Mouse (Mus musculus): ENCODE results near the gene Rps29. TPM values are rescaled to one million over a fixed set of nuclear protein-coding genes. Genes with fewer than 3 reads are reported as not detected.

Gene Rps29
- polyA plus RNA-seq, 1 experiment from 2014 or later, result 1,279 TPM

DNA sequence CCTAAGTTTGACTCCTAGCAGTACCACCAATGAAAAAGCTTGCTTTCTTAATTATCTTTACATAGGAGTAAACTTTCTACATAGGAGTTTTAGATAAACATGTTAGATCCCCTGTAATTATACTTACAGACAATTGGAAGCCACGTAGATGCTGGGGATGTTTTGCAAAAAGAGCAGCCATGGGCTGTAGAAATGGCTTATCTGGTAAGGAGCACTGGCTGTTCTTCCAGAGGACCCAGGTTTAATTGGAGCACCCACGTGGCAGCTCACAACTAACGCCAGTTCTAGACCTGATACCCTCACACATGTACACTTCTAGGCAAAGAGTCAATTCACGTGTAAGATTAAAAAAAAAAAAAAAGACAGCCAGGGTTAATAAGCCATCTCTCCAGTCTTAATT is 22.8 kb upstream of the Rps29 start:
- Histone ChIP-seq H3K36me3 (replicated peaks; ENCODE audit: insufficient read depth, low read length) (peaks cover 3% of the 10 kb centered on the region), H3K4me3 (ENCODE audit: low read depth, low read length) (no peak overlapping the region), H3K27me3 (ENCODE audit: insufficient read depth, low read length) (no peaks in the 10 kb centered on the region), H3K9me3 (ENCODE audit: low read length) (no peaks in the 10 kb centered on the region), H3K4me1 (ENCODE audit: insufficient read depth) (peaks cover 13% of the 10 kb centered on the region), H3K27ac (ENCODE audit: low read depth) (no peak overlapping the region), H3K9ac (replicated peaks) (no peak overlapping the region), H3K4me2 (ENCODE audit: low read depth, low read length) (no peak overlapping the region)
- DNase-seq, result no peak
- no peak for ATAC-seq
- no peak for TF ChIP-seq CTCF (IDR thresholded peaks at IDR 0.05; ENCODE audit: low read depth)
- TF ChIP-seq EP300 (IDR thresholded peaks at IDR 0.05; ENCODE audit: low read depth), result no peak
- 79% methylated on average over 4 of the region's 4 CpGs for WGBS (ENCODE audit: insufficient replicate concordance)

- Histone ChIP-seq H3K36me3 (replicated peaks; ENCODE audit: insufficient read depth, low read length) (peaks cover 3% of the 10 kb centered on the region), H3K4me3 (ENCODE audit: low read depth, low read length) (no peak overlapping the region), H3K4me1 (ENCODE audit: insufficient read depth) (peaks cover 2% of the 10 kb centered on the region; the same call in 1 of the 2 replicates), H3K27ac (ENCODE audit: low read depth) (no peak overlapping the region), H3K4me2 (ENCODE audit: low read depth, low read length) (no peak overlapping the region), H3K27me3 (ENCODE audit: insufficient read depth, low read length) (no peaks in the 10 kb centered on the region), H3K9ac (replicated peaks) (no peak overlapping the region), H3K9me3 (ENCODE audit: low read length) (no peaks in the 10 kb centered on the region)
- ATAC-seq (no peak), DNase-seq (no peak)
- WGBS (ENCODE audit: insufficient replicate concordance), result 77% methylated on average over 12 of the region's 12 CpGs
- no peak for TF ChIP-seq CTCF (IDR thresholded peaks at IDR 0.05; ENCODE audit: low read depth)
- TF ChIP-seq EP300 (IDR thresholded peaks at IDR 0.05; ENCODE audit: low read depth), result no peak
Measured at GRCm38 (mm10) chr12:69179371-69179770, 20.4 kb upstream of the Rps29 start.

DNA sequence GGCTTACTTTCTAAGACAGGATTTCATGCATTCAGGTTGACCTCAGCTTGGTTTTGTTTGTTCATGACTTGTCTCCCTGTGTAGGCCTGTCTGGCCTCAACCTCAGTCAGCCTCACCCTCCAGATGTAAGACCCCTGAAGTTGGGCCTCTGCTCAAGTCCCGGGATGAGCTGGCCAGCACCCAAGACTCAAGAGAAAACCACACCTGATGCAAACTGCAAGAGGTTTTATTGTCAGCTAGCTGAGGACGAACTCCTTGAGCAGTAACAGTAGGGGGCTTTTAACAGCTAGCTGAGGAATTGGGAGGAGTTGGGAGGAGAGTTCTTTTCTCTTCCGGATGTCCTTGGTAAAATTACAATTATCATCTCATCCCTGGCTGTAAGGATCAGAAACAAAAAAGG is 18.5 kb upstream of the Rps29 start:
- no peaks in the 10 kb centered on the region for H3K9me3 ChIP-seq (ENCODE audit: low read length)
- TF ChIP-seq CTCF (IDR thresholded peaks at IDR 0.05; ENCODE audit: low read depth) (no peak), EP300 (IDR thresholded peaks at IDR 0.05; ENCODE audit: low read depth) (no peak)
- WGBS (ENCODE audit: insufficient replicate concordance), result 92% methylated on average over 3 of the region's 3 CpGs
- no peak for DNase-seq
- ATAC-seq, result no peak
- peaks cover 2% of the 10 kb centered on the region; the same call in 1 of the 2 replicates for H3K4me1 ChIP-seq (ENCODE audit: insufficient read depth)
- H3K36me3 ChIP-seq (replicated peaks; ENCODE audit: insufficient read depth, low read length), result peaks cover 5% of the 10 kb centered on the region
- no peaks in the 10 kb centered on the region for H3K27me3 ChIP-seq (ENCODE audit: insufficient read depth, low read length)
- H3K4me2 ChIP-seq (ENCODE audit: low read depth, low read length), result no peak overlapping the region
- no peak overlapping the region for H3K9ac ChIP-seq (replicated peaks)
- H3K4me3 ChIP-seq (ENCODE audit: low read depth, low read length), result no peak overlapping the region
- H3K27ac ChIP-seq (ENCODE audit: low read depth), result no peak overlapping the region

- no peaks in the 10 kb centered on the region for H3K9me3 ChIP-seq (ENCODE audit: low read length)
- no peak for ATAC-seq
Measured at GRCm38 (mm10) chr12:69175975-69176374, 17.0 kb upstream of the Rps29 start.

GRCm38 (mm10) chr12:69171307-69171706 is 12.3 kb upstream of the Rps29 start:
- no peak for ATAC-seq
- no peak overlapping the region for H3K4me3 ChIP-seq (ENCODE audit: low read depth, low read length)
- 86% methylated on average over 2 of the region's 2 CpGs for WGBS (ENCODE audit: insufficient replicate concordance)
- no peak overlapping the region for H3K9ac ChIP-seq (replicated peaks)
- no peaks in the 10 kb centered on the region for H3K9me3 ChIP-seq (ENCODE audit: low read length)
- no peak overlapping the region for H3K4me2 ChIP-seq (ENCODE audit: low read depth, low read length)
- peaks cover 8% of the 10 kb centered on the region for H3K4me1 ChIP-seq (ENCODE audit: insufficient read depth)
- no peak overlapping the region for H3K27ac ChIP-seq (ENCODE audit: low read depth)
- peaks cover 2% of the 10 kb centered on the region; the same call in 1 of the 2 replicates for H3K36me3 ChIP-seq (replicated peaks; ENCODE audit: insufficient read depth, low read length)
- no peak for TF ChIP-seq CTCF (IDR thresholded peaks at IDR 0.05; ENCODE audit: low read depth)
- TF ChIP-seq EP300 (IDR thresholded peaks at IDR 0.05; ENCODE audit: low read depth), result no peak
- H3K27me3 ChIP-seq (ENCODE audit: insufficient read depth, low read length), result no peaks in the 10 kb centered on the region
- DNase-seq, result no peak

More at GRCm38 (mm10) chr12:69175975-69176374, 17.0 kb upstream of the Rps29 start:
- Histone ChIP-seq H3K36me3 (replicated peaks; ENCODE audit: insufficient read depth, low read length) (peaks cover 2% of the 10 kb centered on the region; the same call in 1 of the 2 replicates), H3K4me3 (ENCODE audit: low read depth, low read length) (no peak overlapping the region), H3K27ac (ENCODE audit: low read depth) (no peak overlapping the region), H3K4me1 (ENCODE audit: insufficient read depth) (0 out of 2 replicates have a peak, but pooled peaks cover 1% of the 10 kb centered on the region), H3K9ac (replicated peaks) (no peak overlapping the region), H3K4me2 (ENCODE audit: low read depth, low read length) (no peak overlapping the region), H3K27me3 (ENCODE audit: insufficient read depth, low read length) (no peaks in the 10 kb centered on the region)
- DNase-seq, result no peak
- WGBS (ENCODE audit: insufficient replicate concordance), result 72% methylated on average over 3 of the region's 3 CpGs
- no peak for TF ChIP-seq EP300 (IDR thresholded peaks at IDR 0.05; ENCODE audit: low read depth)
- TF ChIP-seq CTCF (IDR thresholded peaks at IDR 0.05; ENCODE audit: low read depth), result no peak

- peak; percentile 96 for ATAC-seq
- peak; percentile 89 for DNase-seq
- Histone ChIP-seq H3K27me3 (ENCODE audit: insufficient read depth, low read length) (no peaks in the 10 kb centered on the region), H3K9me3 (ENCODE audit: low read length) (no peaks in the 10 kb centered on the region), H3K4me2 (ENCODE audit: low read depth, low read length) (peak within 1 kb of the TSS; percentile 99), H3K4me3 (ENCODE audit: low read depth, low read length) (peak within 1 kb of the TSS; percentile 93), H3K4me1 (ENCODE audit: insufficient read depth) (peaks cover 8% of the 10 kb centered on the region), H3K9ac (replicated peaks) (peak within 1 kb of the TSS; percentile 79), H3K27ac (ENCODE audit: low read depth) (peak within 1 kb of the TSS; percentile 80), H3K36me3 (replicated peaks; ENCODE audit: insufficient read depth, low read length) (no peaks in the 10 kb centered on the region; the same call in 1 of the 2 replicates)
- WGBS (ENCODE audit: insufficient replicate concordance), result under 1% methylated on average over 40 of the region's 40 CpGs
- peak; percentile 94 for TF ChIP-seq EP300 (IDR thresholded peaks at IDR 0.05; ENCODE audit: low read depth)
- no peak for TF ChIP-seq CTCF (IDR thresholded peaks at IDR 0.05; ENCODE audit: low read depth)
Measured at GRCm38 (mm10) chr12:69168461-69169106, 9.6 kb upstream of the Rps29 start, which contains the start of gene Lrr1. Lrr1 (plus strand) TSS chr12:69168814.

Data from liver, postnatal 0 days (tissue).